Mouse (Mus musculus): ENCODE measurements at regions not wholly inside any gene's neighbourhood (a gene's known extent, or its start where the extent isn't known, plus 50 kb on each side); places are given as distances from the start of the nearest gene placed in this dataset.

DNA sequence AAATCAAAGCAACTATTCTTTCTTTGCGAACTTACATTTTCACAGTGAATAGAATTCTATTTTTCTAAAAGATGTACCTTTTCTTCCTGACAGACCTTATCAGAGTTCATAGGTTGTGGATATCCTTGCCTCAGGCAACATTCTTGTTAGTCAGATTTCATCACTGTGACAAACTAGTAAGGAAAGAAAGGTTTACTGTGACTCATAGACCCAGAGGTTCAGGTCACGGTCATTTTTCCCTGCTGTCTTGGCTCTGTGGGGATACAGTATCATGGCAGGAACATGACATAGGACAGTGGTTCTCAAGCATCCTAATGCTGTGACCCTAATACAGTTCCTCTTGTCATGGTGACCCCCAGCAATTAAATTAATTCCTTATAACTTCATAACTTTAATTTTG, 78.4 kb upstream of the Akt3 start:
- DNase-seq (ENCODE audit: low spot score in 2 of 2) = no peak

DNA sequence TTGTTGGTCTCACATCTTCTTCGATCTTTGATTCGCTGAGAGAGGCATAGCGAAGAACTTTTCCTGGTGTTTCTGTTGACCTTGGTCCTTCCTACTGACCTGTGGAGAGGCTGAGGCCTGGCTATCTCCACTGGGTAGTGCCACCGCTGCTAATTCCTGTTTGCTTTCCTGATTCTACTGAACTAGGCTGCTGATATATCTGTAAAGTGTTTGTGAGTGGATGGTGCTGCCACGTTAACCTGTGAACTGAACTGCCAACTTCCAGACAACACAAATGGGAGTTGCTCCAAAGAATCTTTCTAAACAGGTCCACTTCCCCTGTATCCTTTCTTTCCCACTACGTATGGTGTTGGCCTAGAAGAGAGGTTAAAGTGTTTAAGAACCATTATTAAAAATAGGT, 78.0 kb upstream of the Akt3 start:
- DNase-seq (ENCODE audit: low spot score in 2 of 2) = no peak

DNA sequence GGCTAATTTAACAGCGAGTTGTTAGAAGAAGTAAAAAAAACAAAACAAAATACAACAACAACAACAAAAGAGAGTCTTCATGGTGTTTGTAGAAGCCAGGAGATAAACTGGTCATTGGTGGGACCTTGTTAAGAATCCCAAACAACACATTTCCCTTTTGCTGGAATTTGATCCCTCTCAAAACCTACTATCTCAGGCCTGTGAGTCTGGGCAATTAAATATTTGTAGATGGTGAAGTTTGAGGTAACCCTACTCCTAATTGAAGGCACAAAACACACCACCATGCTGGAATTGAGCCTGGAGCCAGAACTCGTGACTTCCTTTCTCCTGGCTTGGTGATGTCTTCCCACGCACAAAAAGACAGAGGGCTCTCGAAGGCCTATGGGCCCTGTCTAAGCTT, 65.4 kb upstream of the Akt3 start:
- no peak for DNase-seq (ENCODE audit: low spot score in 2 of 2)

DNA sequence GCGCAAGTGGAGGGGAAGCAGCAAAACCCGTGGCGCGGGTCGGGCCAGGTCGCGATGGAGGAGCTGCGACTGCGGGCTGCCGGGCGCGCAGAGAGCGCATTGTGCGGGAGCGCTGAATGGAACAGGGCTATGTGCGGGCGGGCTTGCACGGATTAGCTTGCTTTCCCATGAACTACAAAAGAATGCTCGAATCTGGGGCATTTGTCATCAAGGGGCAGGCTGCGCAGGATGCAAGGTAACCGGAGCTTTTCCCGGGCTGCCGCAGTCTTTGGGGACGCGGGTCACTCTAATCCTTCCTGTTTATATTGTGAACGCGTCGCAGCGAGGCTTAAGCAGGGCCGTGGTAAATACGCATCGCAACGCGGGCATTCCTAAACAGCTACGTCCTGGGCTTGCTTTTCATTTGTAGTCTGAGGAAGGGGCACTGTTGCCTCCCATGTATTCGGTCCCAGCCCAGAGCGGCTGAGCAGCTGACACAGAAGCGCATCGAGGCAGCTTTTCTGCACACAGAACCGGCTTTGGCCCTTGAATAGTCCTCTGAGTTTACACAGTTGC, 64.8 kb upstream of the Akt3 start:
- peak in 1 of 2 experiments; percentile 42 for DNase-seq (ENCODE audit: low spot score in 2 of 2)

DNA sequence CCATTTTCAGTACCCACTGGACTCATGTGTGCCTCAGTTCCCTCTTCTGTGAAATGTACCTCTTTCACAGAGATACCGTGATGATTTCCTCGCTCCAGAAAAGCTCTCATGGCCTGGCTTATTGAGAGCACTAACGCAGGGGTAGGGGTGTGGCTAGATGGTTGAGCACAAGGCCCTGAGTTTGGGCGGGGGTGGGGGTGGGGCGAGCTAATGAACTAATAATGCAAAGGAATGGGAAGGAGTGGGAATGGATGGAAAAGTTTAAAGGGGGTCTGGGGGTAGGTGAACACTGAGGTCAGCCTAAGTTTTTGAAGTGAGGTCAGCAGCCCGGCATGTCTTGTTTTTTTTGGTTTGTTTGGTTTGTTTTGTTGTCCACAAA, 64.3 kb upstream of the Akt3 start:
- no peak for DNase-seq (ENCODE audit: low spot score in 2 of 2)

DNA sequence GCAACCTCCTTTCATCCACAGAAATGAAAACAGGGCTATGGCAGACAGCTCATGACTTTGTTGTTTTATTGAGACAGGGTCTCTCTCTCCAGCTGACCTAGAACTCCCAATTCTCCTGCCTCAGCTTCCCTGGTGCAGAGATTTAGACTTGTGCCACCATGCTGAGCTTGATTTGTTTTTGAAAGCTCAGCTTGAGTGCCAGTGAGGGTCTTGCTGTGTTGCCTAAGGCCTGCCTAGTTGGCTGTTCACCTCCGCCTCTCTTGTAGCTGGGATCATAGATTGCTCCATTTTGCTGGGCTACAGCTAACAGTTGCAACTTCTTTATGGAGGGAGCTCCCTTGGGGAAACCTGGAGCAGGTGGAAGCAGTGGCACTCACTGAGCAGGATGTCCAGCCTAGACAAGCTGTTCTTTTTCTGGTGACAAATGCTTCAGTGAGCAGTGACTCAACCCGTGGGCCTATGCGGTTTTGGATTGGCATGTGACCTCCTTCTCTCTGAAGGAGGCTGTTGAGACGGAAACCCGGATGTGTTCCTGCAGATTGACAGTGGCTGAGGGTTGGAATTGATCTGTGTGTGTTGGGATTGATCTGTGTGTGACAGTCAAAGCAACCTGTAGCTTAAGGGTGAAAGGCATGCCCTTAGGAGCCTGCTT, 63.8 kb upstream of the Akt3 start:
- peak in 1 of 2 experiments; percentile 43 for DNase-seq (ENCODE audit: low spot score in 2 of 2)

DNA sequence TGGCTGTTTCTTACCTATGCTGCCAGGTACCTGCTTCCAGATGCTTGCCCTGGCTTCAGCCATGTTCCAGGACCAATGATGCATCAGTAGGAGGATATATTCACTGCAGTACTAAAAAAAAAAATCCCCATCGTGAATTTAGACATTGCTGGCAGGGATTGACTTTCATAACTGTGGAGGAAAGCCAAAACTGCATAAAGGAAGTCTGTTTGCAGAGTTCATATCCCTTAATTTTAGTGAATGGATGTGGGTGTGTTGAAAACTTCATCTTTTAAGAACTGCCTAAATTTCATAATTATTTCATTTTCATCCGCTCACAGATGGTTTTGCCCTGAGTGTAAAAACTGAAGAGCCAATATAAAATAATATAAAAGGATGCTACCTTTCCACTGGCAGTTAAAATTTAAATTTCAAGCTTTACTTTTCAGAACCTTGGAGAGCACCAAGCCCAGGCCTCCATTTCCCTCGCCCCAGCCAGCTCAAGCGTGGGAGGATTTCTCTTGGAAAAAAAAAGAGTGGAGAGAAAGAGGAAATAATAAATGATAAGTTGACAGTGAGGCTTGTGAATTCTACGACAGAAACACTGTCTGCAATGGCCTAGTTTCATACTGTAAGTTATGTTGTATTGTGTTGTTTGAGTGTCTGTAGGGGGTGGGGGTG, 50.3 kb upstream of the Akt3 start:
- DNase-seq (ENCODE audit: low spot score in 2 of 2) = no peak

Data from left cerebral cortex, adult 8-10 months (tissue).